Mouse (Mus musculus): ENCODE measurements around the gene Tmprss4. TPM values are rescaled to one million over a fixed set of nuclear protein-coding genes. Genes with fewer than 3 reads are reported as not detected.

Tmprss4 gene
- polyA plus RNA-seq (2014; fragmentation: Illumina TruSeq; extraction: RNeasy Lipid Tissue Mini Kit (QIAGEN cat#74804)): not detected

GRCm38 (mm10) chr9:45203797-45204410 lies at the start of gene Tmprss4:
TSS of gene Tmprss4 (minus strand) at chr9:45204092.

GRCm38 (mm10) chr9:45181770-45182169 lies 22.1 kb downstream of the Tmprss4 start, which contains the start of gene BC049352:
TSS of gene BC049352 (plus strand) at chr9:45182007.

GRCm38 (mm10) chr9:45138191-45139032 lies 65.5 kb downstream of the Tmprss4 start, which contains the start of gene Scn4b:
TSS of gene Scn4b (plus strand) at chr9:45138395.

Other genes starting within 250 kb of the Tmprss4 start
- gene Ube4a, start 238.5 kb downstream of the Tmprss4 start, polyA plus RNA-seq (2014; fragmentation: Illumina TruSeq; extraction: RNeasy Lipid Tissue Mini Kit (QIAGEN cat#74804)): 81.2 TPM
- 1.3 TPM for gene Cd3g, start 223.7 kb downstream of the Tmprss4 start, polyA plus RNA-seq (2014; fragmentation: Illumina TruSeq; extraction: RNeasy Lipid Tissue Mini Kit (QIAGEN cat#74804))
- gene Cd3d, start 222.3 kb downstream of the Tmprss4 start, polyA plus RNA-seq (2014; fragmentation: Illumina TruSeq; extraction: RNeasy Lipid Tissue Mini Kit (QIAGEN cat#74804)): 0.29 TPM
- 0.80 TPM for gene Cd3e, start 194.5 kb downstream of the Tmprss4 start, polyA plus RNA-seq (2014; fragmentation: Illumina TruSeq; extraction: RNeasy Lipid Tissue Mini Kit (QIAGEN cat#74804))
- gene Mpzl2, start 164.3 kb downstream of the Tmprss4 start, polyA plus RNA-seq (2014; fragmentation: Illumina TruSeq; extraction: RNeasy Lipid Tissue Mini Kit (QIAGEN cat#74804)): 6.6 TPM
- 3.0 TPM for gene Mpzl3, start 148.9 kb downstream of the Tmprss4 start, polyA plus RNA-seq (2014; fragmentation: Illumina TruSeq; extraction: RNeasy Lipid Tissue Mini Kit (QIAGEN cat#74804))
- 4.1 TPM for gene Jaml, start 124.9 kb downstream of the Tmprss4 start, polyA plus RNA-seq (2014; fragmentation: Illumina TruSeq; extraction: RNeasy Lipid Tissue Mini Kit (QIAGEN cat#74804))
- gene Scn2b, start 86.3 kb downstream of the Tmprss4 start, polyA plus RNA-seq (2014; fragmentation: Illumina TruSeq; extraction: RNeasy Lipid Tissue Mini Kit (QIAGEN cat#74804)): 1.1 TPM
- gene Scn4b, start 65.7 kb downstream of the Tmprss4 start, polyA plus RNA-seq (2014; fragmentation: Illumina TruSeq; extraction: RNeasy Lipid Tissue Mini Kit (QIAGEN cat#74804)): 0.40 TPM
- gene BC049352, start 22.1 kb downstream of the Tmprss4 start, polyA plus RNA-seq (2014; fragmentation: Illumina TruSeq; extraction: RNeasy Lipid Tissue Mini Kit (QIAGEN cat#74804)): not detected
- gene Il10ra, start 65.1 kb upstream of the Tmprss4 start, polyA plus RNA-seq (2014; fragmentation: Illumina TruSeq; extraction: RNeasy Lipid Tissue Mini Kit (QIAGEN cat#74804)): 0.51 TPM
- gene Tmprss13, start 115.0 kb upstream of the Tmprss4 start, polyA plus RNA-seq (2014; fragmentation: Illumina TruSeq; extraction: RNeasy Lipid Tissue Mini Kit (QIAGEN cat#74804)): 4.1 TPM
- 5.8 TPM for gene Fxyd6, start 166.1 kb upstream of the Tmprss4 start, polyA plus RNA-seq (2014; fragmentation: Illumina TruSeq; extraction: RNeasy Lipid Tissue Mini Kit (QIAGEN cat#74804))
- gene Fxyd2, start 195.6 kb upstream of the Tmprss4 start, polyA plus RNA-seq (2014; fragmentation: Illumina TruSeq; extraction: RNeasy Lipid Tissue Mini Kit (QIAGEN cat#74804)): not detected
- gene Dscaml1, start 222.5 kb upstream of the Tmprss4 start, polyA plus RNA-seq (2014; fragmentation: Illumina TruSeq; extraction: RNeasy Lipid Tissue Mini Kit (QIAGEN cat#74804)): not detected

All from ovary, adult 10 weeks (tissue).